In genomic region chr2:167727161-167727560, GRCm38 (mm10) we compare ENCODE assay signal across 8 mouse cellular contexts. TPM values are rescaled to one million over a fixed set of nuclear protein-coding genes. Genes with fewer than 3 reads are reported as not detected.
DNase-seq lines count a peak whose midpoint lies in the region; ATAC-seq and TF ChIP-seq lines count a peak whose summit lies in the region.

No protein-coding gene starts in this region.

- H3K4me1 ChIP-seq in midbrain, postnatal 0 days (ENCODE audit: insufficient read depth, low read length): no peaks in the 10 kb centered on the region
- peaks cover 18% of the 10 kb centered on the region; the same call in 1 of the 2 replicates for H3K4me1 ChIP-seq in thymus, adult 2 months (replicated peaks; ENCODE audit: control insufficient read depth, insufficient read depth, low read length)

- no peaks in the 10 kb centered on the region for H3K27me3 ChIP-seq in Patski
- H3K27me3 ChIP-seq in midbrain, postnatal 0 days (ENCODE audit: insufficient read depth, low read length): no peaks in the 10 kb centered on the region
- no peaks in the 10 kb centered on the region for H3K27me3 ChIP-seq in thymus, adult 2 months (ENCODE audit: control insufficient read depth, insufficient read depth, low read length)

- WGBS in midbrain, postnatal 0 days: 49% methylated on average over 13 of the region's 13 CpGs
- 15% methylated on average over 13 of the region's 13 CpGs for WGBS in thymus, adult 2 months

- CTCF ChIA-PET in Patski (lab: Charles Lee): interaction anchor here (1.0 to 1.5 kb wide), 2 partner anchors 10 to 13 kb away, joined by 3 to 4 read pairs; no protein-coding TSS in a partner anchor

- H3K4me2 ChIP-seq in midbrain, postnatal 0 days (ENCODE audit: low read depth, low read length, poor library complexity, severe bottlenecking): no peak overlapping the region

- no peak overlapping the region for H3K4me3 ChIP-seq in midbrain, postnatal 0 days (ENCODE audit: low read depth, low read length)
- H3K4me3 ChIP-seq in thymus, adult 2 months (ENCODE audit: control insufficient read depth, insufficient read depth, low read length): no peak overlapping the region

- DNase-seq in gastrocnemius, postnatal 10 days: peak; percentile 26
- no peak for DNase-seq in gastrocnemius, adult 18-20 months (ENCODE audit: low spot score)
- DNase-seq in Patski (ENCODE audit: low read depth, low spot score): peak; percentile 87
- DNase-seq in layer of hippocampus, postnatal 10 days (ENCODE audit: low spot score in 2 of 2): peak; percentile 72 to 80
- DNase-seq in midbrain, postnatal 0 days (ENCODE audit: low spot score): peak; percentile 68
- DNase-seq in thymus, adult 2 months: no peak
- no peak for DNase-seq in spleen, postnatal 4 days (ENCODE audit: low spot score in 2 of 2)

- no peak for TF ChIP-seq CTCF in Patski (IDR thresholded peaks at IDR 0.05)
- no peak for TF ChIP-seq CTCF in midbrain, postnatal 0 days (IDR thresholded peaks at IDR 0.05)
- TF ChIP-seq CTCF in thymus, adult 2 months (IDR thresholded peaks at IDR 0.05; ENCODE audit: borderline replicate concordance, control insufficient read depth, extremely low read depth, insufficient read depth, low read length, poor library complexity): no peak

- POLR2A ChIA-PET in Patski (lab: Charles Lee): interaction anchor here (0.8 to 1.4 kb wide), 2 partner anchors 10 to 48 kb away, joined by 3 to 4 read pairs; no protein-coding TSS in a partner anchor

- in situ Hi-C loops in Patski (cut with MboI; ENCODE audit: low pct_unique_long_range_greater_than_20kb): no loop called here

- H3K9me3 ChIP-seq in midbrain, postnatal 0 days (ENCODE audit: low read length): no peaks in the 10 kb centered on the region

- H3K27ac ChIP-seq in midbrain, postnatal 0 days (ENCODE audit: low read depth, low read length): no peak overlapping the region
- no peak overlapping the region for H3K27ac ChIP-seq in thymus, adult 2 months (ENCODE audit: control insufficient read depth, insufficient read depth, low read length)

- H3K9ac ChIP-seq in midbrain, postnatal 0 days (replicated peaks; ENCODE audit: low read length, poor library complexity, severe bottlenecking): no peak overlapping the region

- no peak for TF ChIP-seq POLR2A in thymus, adult 2 months (IDR thresholded peaks at IDR 0.05; ENCODE audit: control insufficient read depth, extremely low read depth, insufficient read depth, low read length, poor library complexity)

- ATAC-seq in Patski: peak; percentile 65
- ATAC-seq in granulocyte monocyte progenitor cell, adult 5-6 weeks (replicated peaks; ENCODE audit: poor library complexity, severe bottlenecking): peak; percentile 15; the same call in 1 of the 2 replicates
- peak; percentile 47; the same call in 1 of the 2 replicates for ATAC-seq in midbrain, postnatal 0 days (ENCODE audit: low FRiP score)

- no peaks in the 10 kb centered on the region for H3K36me3 ChIP-seq in midbrain, postnatal 0 days (ENCODE audit: insufficient read depth, low read length)
- H3K36me3 ChIP-seq in thymus, adult 2 months (ENCODE audit: control insufficient read depth, insufficient read depth, low read length): no peaks in the 10 kb centered on the region

RNA-seq across cellular contexts. Expression of gene Tmem189, which starts 37.5 kb away (rescaled TPM):
- 10 to 100 TPM; 20.4 to 22.6 TPM for total RNA-seq in gastrocnemius, postnatal 10 days (2021)
- total RNA-seq in gastrocnemius, adult 18-20 months (2021): 10 to 100 TPM; 10.4 to 15.0 TPM
- 36.1 TPM for polyA plus RNA-seq in Patski (2021)
- total RNA-seq in granulocyte monocyte progenitor cell, adult 5-6 weeks (2014; fragmentation: Nextera tagmentation): 24.7 and 28.9 TPM in 2 replicates
- 13.4 and 13.6 TPM in 2 replicates for total RNA-seq in granulocyte monocyte progenitor cell, adult 5-6 weeks (2017)
- 10 to 100 TPM; 55.6 to 55.9 TPM for total RNA-seq in layer of hippocampus, postnatal 10 days (2021)
- 45.5 and 65.9 TPM in 2 replicates for total RNA-seq in midbrain, postnatal 0 days (2014; rRNA removed)
- 33.5 and 35.3 TPM in 2 replicates for polyA plus RNA-seq in midbrain, postnatal 0 days (2015; fragmentation: Nextera tagmentation; extraction: Ambion mirVana)
- polyA plus RNA-seq in thymus, adult 2 months (2012; rRNA removed): 209 and 215 TPM in 2 replicates

RNA-seq across cellular contexts. Expression of gene Cebpb, which starts 38.4 kb away (rescaled TPM):
- total RNA-seq in gastrocnemius, postnatal 10 days (2021): 10 to 100 TPM; 28.0 to 64.3 TPM
- total RNA-seq in gastrocnemius, adult 18-20 months (2021): 100 to 1,000 TPM in 1 of 2 experiments, 10 to 100 TPM in 1; 95.1 to 169 TPM
- polyA plus RNA-seq in Patski (2021): 129 TPM
- 11.8 and 15.7 TPM in 2 replicates for total RNA-seq in granulocyte monocyte progenitor cell, adult 5-6 weeks (2014; fragmentation: Nextera tagmentation)
- 17.8 and 27.5 TPM in 2 replicates for total RNA-seq in granulocyte monocyte progenitor cell, adult 5-6 weeks (2017)
- 10 to 100 TPM; 12.2 to 13.6 TPM for total RNA-seq in layer of hippocampus, postnatal 10 days (2021)
- 5.8 and 8.0 TPM in 2 replicates for total RNA-seq in midbrain, postnatal 0 days (2014; rRNA removed)
- polyA plus RNA-seq in midbrain, postnatal 0 days (2015; fragmentation: Nextera tagmentation; extraction: Ambion mirVana): 4.4 and 5.4 TPM in 2 replicates
- polyA plus RNA-seq in thymus, adult 2 months (2012; rRNA removed): 69.6 and 135 TPM in 2 replicates

Comparison
In these comparisons a context has a peak if more than half of its experiments do, and no peak if none do; other contexts are left out.
1. DNase-seq: peak in gastrocnemius, postnatal 10 days (single experiment), Patski (single experiment), layer of hippocampus, postnatal 10 days (2 of 2) and midbrain, postnatal 0 days (single experiment); none in gastrocnemius, adult 18-20 months (single experiment), thymus, adult 2 months (single experiment) and spleen, postnatal 4 days (0 of 2).
2. ATAC-seq: peak in every context shown above with its lines; median percentile 65 in Patski; 47 in midbrain, postnatal 0 days; 15 in granulocyte monocyte progenitor cell, adult 5-6 weeks.